Mouse (Mus musculus) cerebellum, adult 8-10 months (tissue): ENCODE data around the gene Ppp1r10.
"Not testable (repeated sequence)": the region's sequence is repeated elsewhere in the genome, so short reads cannot be mapped to it uniquely, and the experiment has no call there.

Experiments
- DNase-seq: peaks from one replicate; pipeline ENCODE4 v3.0.0; 2022

Ppp1r10 gene

DNA sequence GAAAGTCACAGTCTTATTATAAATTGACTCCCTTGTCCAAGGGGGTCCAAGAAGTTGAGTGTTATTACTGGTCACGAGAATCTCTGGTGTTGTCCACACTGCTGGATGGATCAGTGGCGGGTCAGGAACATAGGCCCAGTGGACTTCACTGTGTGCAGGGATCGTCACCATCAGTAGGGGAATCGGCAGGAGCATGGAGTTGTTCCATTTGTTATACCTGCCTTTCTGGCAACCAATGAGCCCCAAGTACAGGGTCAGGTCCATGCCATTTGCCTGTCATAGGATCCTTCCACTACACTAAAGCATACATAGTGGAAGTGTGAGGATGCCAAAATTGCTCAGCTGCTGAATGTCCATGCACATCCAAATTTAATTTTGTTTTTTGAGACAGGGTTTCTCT lies 16.4 kb downstream of the Ppp1r10 start:
- no peak for DNase-seq

DNA sequence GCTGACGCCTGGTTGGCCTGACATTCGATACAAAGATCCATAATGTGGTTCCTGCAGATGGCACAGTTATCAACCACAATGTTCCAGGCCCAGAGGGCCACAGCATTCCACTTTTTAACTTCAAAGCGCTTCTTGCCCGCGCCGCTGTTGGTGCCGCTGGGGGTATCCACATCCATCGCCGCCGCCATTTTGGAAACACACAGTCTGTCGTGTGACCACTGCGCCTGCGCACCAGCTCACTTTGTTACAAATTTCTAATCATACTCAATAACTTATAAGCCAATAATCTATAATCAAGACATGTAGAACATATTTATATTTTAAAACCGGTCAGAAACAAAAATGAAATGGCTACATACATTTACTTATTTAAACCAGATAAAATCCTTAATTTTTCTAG lies 19.5 kb downstream of the Ppp1r10 start:
- DNase-seq: not testable (repeated sequence)

DNA sequence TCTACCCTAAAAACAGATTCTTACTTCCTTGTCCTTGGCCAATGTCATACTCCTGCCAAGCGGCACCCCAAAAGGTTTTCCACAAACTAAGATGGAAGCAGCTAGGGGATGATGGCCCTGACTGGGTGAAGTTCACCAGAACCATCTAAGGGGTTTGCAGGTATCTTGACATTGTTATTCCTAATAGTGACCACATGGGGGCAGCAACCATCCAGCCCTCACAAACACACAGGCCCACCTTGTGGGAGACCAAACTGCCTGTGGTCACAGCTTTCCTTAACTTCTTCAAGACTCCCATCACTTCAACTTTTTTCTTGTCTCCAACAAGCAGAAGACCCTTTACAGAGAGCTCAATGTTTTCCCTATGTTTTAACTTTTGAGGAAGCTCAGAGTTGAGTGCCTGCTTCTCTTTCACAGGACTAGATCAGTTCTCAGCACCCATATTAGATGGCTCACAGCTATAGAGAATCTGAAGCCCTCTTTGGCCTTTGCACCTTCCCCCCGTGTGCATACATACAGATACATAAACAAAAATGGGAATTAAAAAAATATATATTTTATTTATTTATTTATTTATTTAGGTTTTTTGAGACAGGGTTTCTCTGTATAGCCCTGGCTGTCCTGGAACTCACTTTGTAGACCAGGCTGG lies 21.6 kb downstream of the Ppp1r10 start:
- peak; percentile 52 for DNase-seq

DNA sequence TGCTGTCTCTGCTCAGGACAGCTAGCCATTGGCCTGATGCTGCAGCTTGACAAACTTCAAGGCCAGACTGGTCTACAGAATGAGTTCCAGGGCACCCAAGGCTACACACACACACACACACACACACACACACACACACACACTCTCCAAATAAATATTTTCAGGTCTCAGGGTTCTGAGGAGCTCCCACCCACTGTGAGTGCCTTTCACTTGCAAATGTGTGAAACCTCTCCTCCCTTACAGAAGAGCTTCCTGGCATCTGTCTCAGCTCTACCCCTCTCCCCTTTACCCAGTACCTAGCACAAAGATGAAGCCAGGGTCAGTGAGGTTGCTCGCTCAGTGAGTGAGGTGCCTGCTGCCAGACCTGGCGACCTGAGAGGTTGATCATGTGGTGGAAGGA lies 22.9 kb downstream of the Ppp1r10 start:
- no peak for DNase-seq

DNA sequence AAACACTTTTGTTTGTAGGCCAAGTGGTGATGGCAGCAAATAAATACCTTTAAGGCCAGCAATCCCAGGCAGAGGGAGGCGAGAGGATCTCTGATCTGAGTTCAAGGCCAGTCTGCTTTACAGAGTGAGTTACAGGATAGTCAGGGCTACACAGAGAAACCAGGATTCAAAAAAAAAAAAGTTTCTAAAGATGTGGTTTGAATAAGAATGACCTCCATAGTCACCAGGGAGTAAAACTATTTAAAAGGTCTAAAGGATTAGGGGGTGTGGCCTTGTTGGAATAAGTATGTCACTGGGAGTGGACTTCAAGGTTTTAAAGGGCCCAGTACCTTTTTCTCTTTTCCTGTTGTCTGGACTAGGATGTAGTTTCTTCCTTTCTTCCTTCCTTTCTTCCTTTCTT lies 23.7 kb downstream of the Ppp1r10 start:
- DNase-seq: no peak

DNA sequence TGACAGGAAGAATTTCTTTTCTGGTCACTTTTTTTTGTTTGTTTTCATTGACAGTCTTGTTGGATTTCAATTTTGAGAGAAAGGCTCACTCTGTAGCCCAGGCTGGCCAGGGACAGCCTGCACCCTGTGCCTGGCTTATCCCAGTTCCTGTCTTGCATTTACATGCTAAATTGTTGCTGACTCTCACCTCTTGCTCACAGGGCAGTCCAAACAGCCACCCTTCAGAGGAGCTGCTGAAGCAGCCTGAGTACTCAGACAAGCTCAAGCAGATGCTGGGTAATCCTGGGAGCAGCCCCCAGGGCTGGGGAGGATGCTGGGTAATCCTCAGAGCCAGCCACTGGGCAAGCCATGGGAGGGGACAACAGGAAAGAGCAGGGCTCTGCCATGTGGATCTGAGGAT lies 34.7 kb downstream of the Ppp1r10 start:
- DNase-seq: not testable (repeated sequence)

DNA sequence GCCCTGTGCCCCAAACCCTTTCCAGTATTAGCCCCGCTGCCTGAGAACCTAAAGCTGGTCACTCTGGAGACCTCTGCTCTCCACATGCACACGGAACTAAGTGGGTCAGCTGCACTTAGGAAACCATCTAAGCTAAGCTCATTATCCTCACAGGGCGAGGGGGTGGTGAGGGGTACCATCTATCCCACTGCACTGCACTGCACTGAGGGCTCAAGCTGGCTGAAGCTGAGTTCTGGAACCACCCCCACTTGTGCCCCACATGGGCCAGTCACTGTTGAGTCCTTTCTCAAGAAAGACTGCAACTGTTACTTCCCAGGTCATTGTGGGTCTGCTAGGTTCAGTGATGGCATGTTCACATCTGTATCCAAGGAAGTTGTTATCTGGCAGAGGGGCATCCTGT lies 36.3 kb downstream of the Ppp1r10 start:
- not testable (repeated sequence) for DNase-seq

DNA sequence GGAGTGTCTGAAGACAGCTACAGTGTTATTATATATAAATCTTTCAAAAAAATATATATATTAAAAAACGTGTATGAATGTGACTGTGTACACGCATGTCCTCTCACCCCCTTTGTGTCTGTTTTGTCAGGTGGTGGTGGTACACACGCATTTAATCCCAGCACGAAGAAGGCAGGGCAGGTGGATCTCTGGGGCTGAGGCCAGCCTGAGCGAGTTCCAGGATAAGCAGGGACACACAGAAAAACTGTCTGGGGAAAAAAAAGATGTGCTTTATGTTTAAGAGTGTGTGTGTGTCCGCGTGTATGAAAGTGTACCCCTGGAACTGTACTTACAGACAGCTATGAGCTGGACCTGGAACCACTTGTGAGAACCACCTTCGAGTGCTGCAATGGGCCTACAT lies 38.4 kb downstream of the Ppp1r10 start:
- DNase-seq: no peak

DNA sequence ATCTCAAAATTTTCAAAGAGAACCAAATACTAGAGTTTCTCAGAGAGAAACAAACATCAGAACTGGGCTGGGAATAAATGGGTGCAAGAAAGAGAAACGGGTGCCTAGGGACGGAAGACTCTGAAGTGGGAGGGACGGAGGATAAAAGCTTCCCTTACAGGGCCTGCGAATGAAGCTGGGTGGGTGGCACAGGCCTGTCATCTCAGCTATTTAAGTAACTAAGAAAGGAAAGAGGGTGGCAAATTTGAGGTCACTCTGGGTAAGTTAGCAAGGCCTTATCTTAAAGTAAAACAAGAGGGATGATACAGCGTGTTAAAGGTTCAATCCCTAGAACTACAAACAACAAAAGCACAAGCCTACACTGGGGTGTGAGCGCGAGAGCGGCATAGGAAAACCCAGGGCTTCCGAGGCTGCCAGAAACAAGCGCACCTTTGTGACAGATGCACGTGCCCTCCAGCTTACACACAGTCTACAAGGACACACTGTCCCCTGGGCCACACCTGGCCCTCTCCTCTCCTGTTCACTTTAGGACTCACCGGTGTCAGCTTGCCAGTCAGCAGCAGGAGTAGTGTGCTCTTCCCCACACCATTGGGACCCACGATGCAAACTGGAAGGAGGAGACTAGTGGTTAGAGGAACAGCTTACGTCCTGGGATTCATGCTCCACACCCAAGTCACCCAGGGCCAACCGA lies 42.4 kb downstream of the Ppp1r10 start:
- DNase-seq: no peak

DNA sequence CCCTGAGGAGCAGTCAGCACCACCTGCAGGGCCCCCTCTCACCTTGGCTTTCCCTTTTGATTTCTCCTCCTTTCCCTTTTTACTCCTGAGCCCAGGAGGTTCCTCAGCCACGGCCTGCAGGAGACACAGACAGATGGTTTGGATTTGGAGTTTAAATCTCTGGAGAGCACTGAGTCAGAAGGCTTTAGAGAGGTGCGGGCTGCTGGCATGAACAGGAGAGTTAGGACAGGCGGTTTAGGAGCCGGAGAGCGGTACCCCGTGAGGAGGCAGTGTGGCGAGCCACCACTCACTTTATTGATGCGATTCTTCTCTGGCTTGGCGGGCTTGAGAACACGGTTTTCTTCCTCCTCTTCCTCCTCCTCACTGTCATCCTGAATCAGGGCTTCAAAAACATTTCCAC lies 47.0 kb downstream of the Ppp1r10 start:
- DNase-seq: no peak

DNA sequence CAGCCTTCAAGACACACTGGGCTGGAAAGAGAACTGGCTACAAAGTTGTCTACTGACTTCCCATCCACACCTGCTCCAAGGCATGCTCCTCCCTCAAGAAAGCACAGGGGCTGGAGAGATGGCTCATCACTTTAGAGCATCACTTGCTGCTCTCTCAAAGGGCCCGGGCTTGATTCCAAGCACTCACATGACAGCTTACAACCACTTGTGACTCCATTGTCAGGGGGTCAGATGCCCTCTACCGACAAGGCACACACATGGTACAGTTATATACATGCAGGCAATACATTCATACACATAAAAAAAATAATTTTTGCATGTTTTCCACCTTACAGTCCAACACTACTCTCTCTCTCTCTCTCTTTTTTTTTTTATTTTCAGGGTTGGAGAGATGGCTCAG lies 51.4 kb downstream of the Ppp1r10 start:
- no peak for DNase-seq

DNA sequence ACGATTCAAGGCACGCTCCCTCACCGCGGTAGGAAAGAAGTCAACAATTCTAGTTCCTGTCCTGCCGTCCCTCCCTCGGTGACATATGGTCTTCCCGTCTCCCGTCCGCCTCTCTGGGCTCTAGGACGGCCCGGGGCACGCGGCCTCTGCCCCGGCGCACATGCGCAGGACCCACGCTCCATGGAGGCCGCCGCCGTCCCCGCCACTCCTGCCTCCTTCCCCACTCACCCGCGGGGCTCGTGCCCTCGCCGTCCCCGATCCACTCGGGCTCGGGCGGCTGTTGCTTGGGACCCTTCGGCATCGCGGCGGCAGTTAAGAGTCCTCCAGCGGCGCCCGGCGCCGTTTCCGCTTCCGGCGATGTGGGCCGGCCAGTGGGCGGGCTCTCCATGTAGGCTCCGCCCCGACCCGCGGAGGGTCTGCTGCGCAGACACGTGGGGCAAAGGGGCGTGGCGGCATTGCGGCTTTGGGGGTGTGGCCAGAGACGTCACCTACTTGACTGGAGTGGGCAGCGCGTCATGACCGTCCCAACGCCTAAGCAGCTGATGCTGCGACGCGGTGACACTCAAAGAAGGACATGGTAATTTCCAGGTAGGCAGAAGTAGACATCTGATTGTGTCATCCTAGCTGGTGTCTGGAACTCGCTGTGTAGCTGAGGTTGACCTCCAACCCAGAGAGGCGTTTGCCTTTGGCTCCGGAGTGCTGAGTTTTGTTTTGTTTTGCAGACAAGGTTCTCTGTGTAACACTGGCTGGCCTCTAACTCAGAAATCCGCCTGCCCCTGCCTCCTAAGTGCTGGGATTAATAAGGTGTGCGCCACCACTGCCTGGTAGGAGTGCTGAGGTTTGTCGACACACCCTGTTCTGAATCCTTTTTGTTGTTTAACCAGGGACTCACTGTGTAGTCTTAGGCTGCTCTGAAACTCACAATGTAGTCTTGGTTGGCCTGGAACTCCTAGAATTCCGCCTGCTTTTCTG lies 53.5 kb downstream of the Ppp1r10 start, which contains the start of gene Abcf1:
Abcf1 (minus strand) TSS at position 344 of the 972 bp plus-strand sequence.
- peak; percentile 99 for DNase-seq

DNA sequence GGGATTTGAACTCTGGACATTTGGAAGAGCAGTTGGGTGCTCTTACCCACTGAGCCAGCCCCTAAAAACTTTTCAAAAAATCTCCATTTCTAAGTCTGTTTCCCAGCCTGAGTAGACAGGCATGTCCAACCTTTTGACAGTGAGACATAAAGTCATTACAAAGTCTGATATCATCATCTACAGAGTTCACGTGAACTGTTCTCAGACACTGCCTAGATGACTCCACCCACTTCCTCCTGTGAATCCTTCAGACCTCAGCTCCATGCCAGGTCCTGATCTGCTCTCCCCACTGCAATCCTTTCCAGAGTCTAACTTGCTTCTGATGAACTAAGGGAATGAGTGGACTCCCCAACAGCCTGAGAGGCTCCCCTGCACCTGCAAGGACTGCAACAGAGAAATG lies 55.9 kb downstream of the Ppp1r10 start:
- DNase-seq: no peak

DNA sequence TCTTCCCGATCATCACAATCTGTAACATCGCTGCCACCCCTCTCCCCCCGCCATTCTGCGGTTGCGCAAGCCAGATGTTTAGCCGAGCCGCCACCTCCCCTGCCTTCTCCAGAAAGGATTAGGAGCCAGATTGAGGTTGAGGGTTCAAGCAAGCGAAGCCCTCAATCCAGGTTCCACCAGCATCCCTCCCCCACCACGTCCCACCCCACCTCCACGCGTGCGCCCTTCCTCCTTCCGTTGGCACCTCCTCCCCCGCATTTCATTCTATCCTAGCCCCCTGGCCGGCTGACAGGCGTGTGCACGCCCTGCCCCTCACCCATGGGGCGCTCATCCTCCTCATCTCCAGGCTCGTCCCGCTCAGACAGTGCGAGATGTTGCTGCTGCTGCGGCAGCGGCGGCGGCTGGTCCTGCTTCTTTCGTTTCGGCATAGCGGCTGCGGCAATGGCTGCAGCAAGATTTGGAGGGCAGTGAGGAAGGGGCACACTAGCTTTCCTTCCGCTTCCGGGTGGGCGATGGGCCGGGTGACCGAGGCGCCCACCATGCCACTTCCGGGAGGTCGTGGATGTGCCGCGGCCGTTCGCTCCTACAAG lies 62.7 kb downstream of the Ppp1r10 start:
- no peak for DNase-seq

DNA sequence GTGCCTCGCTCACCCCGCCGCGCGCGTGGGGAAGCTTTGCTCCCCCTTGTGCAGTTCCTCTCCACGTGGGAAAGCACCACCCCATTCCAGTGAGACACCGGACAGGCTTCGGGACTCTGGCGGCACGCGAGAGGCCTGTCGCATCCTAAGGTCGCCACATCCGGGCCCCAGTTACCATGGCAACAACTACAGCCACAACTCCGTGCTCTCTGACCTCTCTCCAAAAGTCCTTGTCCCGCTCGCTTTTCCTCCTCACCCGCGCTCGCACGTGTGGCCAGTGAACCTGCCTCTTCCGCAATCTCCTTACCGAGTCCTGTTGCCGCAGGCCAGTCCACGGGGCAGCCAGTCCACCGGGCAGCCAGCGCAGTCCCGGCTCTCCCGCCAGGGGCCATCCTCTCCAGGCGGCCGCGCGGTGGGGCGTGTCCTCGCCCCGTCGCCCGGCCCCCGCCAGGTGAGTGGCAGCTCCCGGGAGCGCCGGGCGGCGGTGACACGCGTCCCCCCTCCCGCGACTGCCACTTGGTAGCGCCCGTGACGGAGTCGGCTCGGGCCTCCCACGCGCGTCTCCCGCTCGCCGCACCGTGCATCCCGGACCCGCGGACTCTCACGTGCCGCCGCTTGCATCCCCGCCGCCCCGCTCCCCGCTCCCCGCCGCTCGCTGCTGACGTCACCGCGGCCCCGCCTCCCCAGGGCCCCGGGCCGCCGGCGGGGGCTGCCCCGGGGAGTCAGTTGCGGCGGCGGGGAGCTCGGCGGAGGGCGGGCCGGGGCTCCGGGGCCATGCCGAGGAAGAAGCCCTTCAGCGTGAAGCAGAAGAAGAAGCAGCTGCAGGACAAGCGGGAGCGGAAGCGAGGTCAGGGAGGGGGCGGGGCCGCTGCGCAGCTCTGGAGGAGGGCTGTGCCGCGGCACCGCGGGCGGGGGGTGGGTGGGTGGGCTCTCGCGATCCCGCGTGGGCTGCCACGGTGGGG lies 63.4 kb downstream of the Ppp1r10 start, which contains the start of the genes Gnl1 and Prr3:
Gnl1 (plus strand) TSS at position 451 of the 962 bp plus-strand sequence.
Prr3 (minus strand) TSS at position 836 of the 962 bp plus-strand sequence.
- DNase-seq: peak; percentile 92

DNA sequence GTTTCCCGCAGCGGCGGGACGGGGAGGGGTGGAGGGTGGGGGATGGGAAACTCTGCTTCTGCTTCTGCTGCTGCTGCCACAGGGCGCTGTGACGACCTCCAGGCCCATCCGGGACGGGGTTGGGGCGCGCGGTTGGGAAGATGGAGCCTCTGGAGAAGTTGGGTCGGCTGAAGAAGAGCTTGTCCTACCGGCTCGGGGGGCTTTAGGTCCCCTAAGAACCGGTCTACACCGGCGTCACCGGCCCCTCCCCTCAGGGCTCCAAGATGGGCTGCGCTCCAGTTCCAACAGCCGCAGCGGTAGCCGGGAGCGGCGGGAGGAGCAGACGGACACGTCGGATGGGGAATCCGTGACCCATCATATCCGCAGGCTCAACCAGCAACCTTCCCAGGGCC lies 64.1 kb downstream of the Ppp1r10 start:
- peak; percentile 74 for DNase-seq

DNA sequence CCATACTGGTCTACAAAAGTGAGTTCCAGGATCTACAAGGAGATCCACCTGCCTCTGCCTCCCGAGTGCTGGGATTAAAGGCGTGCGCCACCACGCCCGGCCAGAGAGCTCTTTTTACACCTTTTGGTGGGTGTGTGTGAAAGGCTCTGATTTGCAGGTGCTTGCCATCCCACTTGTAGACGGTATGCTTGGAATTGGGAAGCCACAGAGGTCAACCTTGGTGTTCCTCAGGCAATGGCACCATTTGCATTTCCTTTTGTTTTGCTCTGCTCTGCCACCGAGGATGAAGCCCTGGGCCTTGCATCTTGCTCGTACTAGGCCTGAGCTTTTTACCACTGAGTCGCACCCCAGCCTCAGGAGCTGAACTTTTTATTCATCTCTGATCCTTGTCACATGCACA lies 65.5 kb downstream of the Ppp1r10 start:
- DNase-seq: no peak
